Mouse (Mus musculus) E14TG2a.4 (cell line): ENCODE data around the gene Dscam.

Experiments
- CTCF ChIP-seq: conservative IDR thresholded peaks from 2 replicates; pipeline ENCODE4 v1.5.1; 2014; ENCODE audit warnings: low read length
- NANOG ChIP-seq: IDR thresholded peaks from 2 replicates; pipeline ENCODE4 v1.6.1; 2014; ENCODE audit warnings: borderline replicate concordance, low read length, mixed read lengths
- POU5F1 ChIP-seq: IDR thresholded peaks from 2 replicates; pipeline ENCODE4 v1.6.1; 2014; ENCODE audit warnings: low read length, borderline replicate concordance

- TF ChIP-seq POU5F1 (no peak), CTCF (no peak), NANOG (no peak)
Observed at GRCm38 (mm10) chr16:96721241-96721640, 449.3 kb downstream of the Dscam start.
